Mouse (Mus musculus) heart, embryonic 16.5 days (tissue): ENCODE results near the gene Lig4. TPM values are rescaled to one million over a fixed set of nuclear protein-coding genes. Genes with fewer than 3 reads are reported as not detected.

Experiments
- ATAC-seq: fragments of 200-750 bp; cut with Nextera tagmentation; replicated peaks from 2 replicates; pipeline ENCODE4 v1.8.0; 2017; ENCODE audit warnings: moderate number of reproducible peaks; ENCODE audit not compliant: insufficient read depth, low FRiP score; ENCODE audit errors: extremely low read depth
- H3K27ac ChIP-seq: fragments of 300-500 bp; sonication (generic); 2 replicates; pipeline ENCODE4 v1.5.1; 2014; ENCODE audit warnings: mild to moderate bottlenecking, low read length, control low read depth, moderate library complexity
- H3K27me3 ChIP-seq: fragments of 300-500 bp; sonication (generic); 2 replicates; pipeline ENCODE4 v1.6.1; 2014; ENCODE audit warnings: low read length, mixed read lengths; ENCODE audit not compliant: control insufficient read depth, insufficient read depth
- H3K36me3 ChIP-seq: fragments of 300-500 bp; sonication (generic); 2 replicates; pipeline ENCODE4 v1.6.1; 2014; ENCODE audit not compliant: control insufficient read depth, insufficient read depth
- H3K4me1 ChIP-seq: fragments of 300-500 bp; sonication (generic); 2 replicates; pipeline ENCODE4 v1.6.1; 2014; ENCODE audit warnings: low read length, mixed read lengths; ENCODE audit not compliant: control insufficient read depth, insufficient read depth
- H3K4me2 ChIP-seq: fragments of 300-500 bp; sonication (generic); 2 replicates; pipeline ENCODE4 v1.6.1; 2014; ENCODE audit warnings: low read depth, mild to moderate bottlenecking, control low read depth, low read length
- H3K4me3 ChIP-seq: fragments of 300-500 bp; sonication (generic); 2 replicates; pipeline ENCODE4 v1.5.1; 2014; ENCODE audit warnings: mild to moderate bottlenecking, control low read depth, low read length
- H3K9ac ChIP-seq: fragments of 300-500 bp; sonication (generic); 2 replicates; pipeline ENCODE4 v1.6.1; 2014; ENCODE audit warnings: low read length, control low read depth
- H3K9me3 ChIP-seq: fragments of 300-500 bp; sonication (generic); replicated peaks from 2 replicates; pipeline ENCODE4 v1.6.1; 2016; ENCODE audit warnings: low read length; ENCODE audit not compliant: control insufficient read depth
- WGBS: fragments of 180-500 bp; shearing (Covaris S2); extraction: QIAGEN DNeasy Blood & Tissue Kit; methylation state at CpG from one replicate; pipeline ENCODE4 v1.1.7; 2014; 5-methylcytosine and 5-hydroxymethylcytosine counted together
- polyA plus RNA-seq: library from polyadenylated mRNA; unstranded; fragments of >200 nt; fragmentation: Nextera tagmentation; extraction: Ambion mirVana; gene quantifications from 2 replicates; pipeline ENCODE4 v1.2.1, GENCODE M21; 2015

Gene Lig4
- polyA plus RNA-seq, 1 experiment from 2014 or later, result 6.4 TPM

DNA sequence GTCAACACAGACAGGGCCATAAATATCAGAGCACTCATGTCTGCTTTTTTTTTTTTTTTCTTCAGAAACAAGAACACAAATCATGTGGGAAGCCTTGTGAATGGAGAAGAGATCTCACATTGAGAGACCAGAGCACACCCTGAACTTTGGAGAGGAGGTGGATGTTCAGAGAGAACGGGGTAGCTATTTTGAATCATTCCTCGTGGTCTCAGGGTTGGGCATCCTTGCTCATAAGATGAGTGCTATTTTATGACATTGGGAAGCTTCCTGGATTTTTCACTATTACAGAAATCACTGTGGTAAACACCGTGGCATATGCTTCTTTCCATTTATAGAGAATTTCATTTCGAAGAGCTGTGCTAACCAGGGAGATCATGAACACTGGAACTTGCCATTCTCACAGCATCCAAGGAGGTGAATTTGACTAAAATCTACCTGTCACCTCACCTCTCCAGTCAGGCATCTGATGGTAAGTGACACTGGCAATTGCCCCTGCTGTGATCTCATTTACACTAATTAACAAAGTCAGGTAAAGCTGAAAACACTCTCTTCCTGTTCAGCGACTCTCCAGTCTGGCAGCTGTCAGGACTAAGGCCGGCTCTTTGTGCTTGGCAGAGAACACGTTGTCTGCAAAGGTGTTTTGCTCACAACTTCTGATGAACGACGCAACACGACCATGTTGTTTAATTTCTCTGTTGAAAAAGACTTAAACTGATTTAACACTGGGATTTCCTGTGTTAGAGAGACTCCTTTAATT is 28.2 kb downstream of the Lig4 start:
- Histone ChIP-seq H3K36me3 (no peaks in the 10 kb centered on the region), H3K9ac (no peak overlapping the region), H3K4me2 (no peak overlapping the region), H3K27me3 (no peaks in the 10 kb centered on the region), H3K4me1 (no peaks in the 10 kb centered on the region), H3K27ac (no peak overlapping the region), H3K4me3 (no peak overlapping the region), H3K9me3 (0 out of 2 replicates have a peak, but pooled peaks cover 2% of the 10 kb centered on the region)
- no peak for ATAC-seq
- 59% methylated on average over 10 of the region's 10 CpGs for WGBS

DNA sequence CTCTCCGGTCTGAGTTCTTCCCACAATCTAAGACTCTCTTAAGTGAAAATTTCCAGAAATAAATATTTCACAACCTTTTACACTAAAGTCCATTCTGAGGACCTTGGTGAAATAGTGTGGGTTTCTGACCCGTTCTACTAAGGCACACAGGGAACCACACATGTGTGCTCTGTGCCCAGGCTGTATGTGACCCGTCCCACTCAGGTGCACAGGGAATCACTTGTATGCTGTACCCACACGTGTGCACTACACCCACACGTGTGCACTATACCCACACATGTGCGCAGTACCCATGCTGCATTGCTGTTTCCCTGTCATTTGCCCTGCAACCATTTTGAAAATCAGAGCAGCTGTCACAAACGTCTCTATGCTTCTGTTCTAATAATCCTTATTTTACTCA is 41.9 kb downstream of the Lig4 start:
- no peaks in the 10 kb centered on the region for H3K4me1 ChIP-seq
- no peaks in the 10 kb centered on the region for H3K36me3 ChIP-seq
- no peaks in the 10 kb centered on the region for H3K9me3 ChIP-seq
- H3K27ac ChIP-seq, result no peak overlapping the region
- ATAC-seq, result no peak
- no peak overlapping the region for H3K9ac ChIP-seq
- no peak overlapping the region for H3K4me3 ChIP-seq
- 64% methylated on average over 7 of the region's 7 CpGs for WGBS
- H3K4me2 ChIP-seq, result no peak overlapping the region
- no peaks in the 10 kb centered on the region for H3K27me3 ChIP-seq

DNA sequence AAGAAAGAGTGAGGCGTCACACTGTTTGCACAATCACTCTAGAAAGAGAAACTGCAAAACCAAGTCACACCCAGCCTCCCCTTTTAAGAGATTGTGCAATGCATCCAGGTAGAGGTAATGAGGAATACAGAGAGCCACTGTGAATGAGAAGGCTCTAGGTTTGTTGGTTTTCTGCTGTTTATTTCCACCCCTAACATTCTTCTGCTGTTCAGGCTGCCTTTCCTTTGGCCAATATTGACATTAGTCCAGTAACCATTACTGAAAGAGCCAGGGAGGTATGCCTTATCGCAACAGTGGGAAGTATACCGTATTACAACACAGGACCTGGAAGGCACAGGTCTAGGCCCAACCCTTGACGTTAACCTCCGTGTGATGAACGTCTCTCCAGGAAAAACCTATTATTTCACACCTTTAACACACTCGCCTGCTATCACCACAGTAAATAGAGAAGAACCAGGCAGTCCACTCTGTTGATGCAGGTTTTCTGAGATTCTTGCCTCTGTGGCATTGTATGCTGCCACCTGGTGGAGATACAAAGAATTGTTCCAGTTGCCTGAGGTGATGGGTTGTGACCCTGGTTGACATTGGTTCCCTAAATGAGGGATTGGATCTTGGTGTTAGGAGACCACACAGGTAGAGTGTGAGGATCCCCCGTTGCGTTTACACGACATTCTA is 42.5 kb downstream of the Lig4 start:
- Histone ChIP-seq H3K4me1 (no peaks in the 10 kb centered on the region), H3K9me3 (no peaks in the 10 kb centered on the region), H3K4me2 (no peak overlapping the region), H3K9ac (no peak overlapping the region), H3K36me3 (no peaks in the 10 kb centered on the region), H3K27me3 (no peaks in the 10 kb centered on the region), H3K27ac (no peak overlapping the region), H3K4me3 (no peak overlapping the region)
- WGBS, result 30% methylated on average over 10 of the region's 10 CpGs
- no peak for ATAC-seq

DNA sequence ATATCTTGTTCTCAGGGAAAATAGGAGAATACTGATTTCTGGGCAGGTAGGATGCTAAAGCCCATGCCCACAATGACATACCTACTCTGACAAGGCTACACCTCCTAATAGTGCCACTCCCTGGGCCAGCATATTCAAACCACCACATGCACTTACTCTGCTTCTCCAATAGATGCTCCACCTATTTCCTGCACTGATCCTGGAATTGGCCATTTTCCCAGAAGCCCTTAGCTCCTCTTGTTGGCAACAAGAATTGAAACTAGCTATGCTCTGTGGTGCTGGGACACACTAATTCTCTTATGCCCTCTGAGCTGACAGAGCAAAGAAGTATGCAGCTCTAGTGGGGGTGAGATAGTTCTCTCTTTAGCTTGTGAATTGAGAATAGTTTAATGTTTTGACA is 44.8 kb downstream of the Lig4 start:
- Histone ChIP-seq H3K4me3 (no peak overlapping the region), H3K36me3 (no peaks in the 10 kb centered on the region), H3K27ac (no peak overlapping the region), H3K9ac (no peak overlapping the region), H3K9me3 (no peaks in the 10 kb centered on the region), H3K4me1 (no peaks in the 10 kb centered on the region), H3K4me2 (no peak overlapping the region), H3K27me3 (no peaks in the 10 kb centered on the region)
- ATAC-seq, result no peak

DNA sequence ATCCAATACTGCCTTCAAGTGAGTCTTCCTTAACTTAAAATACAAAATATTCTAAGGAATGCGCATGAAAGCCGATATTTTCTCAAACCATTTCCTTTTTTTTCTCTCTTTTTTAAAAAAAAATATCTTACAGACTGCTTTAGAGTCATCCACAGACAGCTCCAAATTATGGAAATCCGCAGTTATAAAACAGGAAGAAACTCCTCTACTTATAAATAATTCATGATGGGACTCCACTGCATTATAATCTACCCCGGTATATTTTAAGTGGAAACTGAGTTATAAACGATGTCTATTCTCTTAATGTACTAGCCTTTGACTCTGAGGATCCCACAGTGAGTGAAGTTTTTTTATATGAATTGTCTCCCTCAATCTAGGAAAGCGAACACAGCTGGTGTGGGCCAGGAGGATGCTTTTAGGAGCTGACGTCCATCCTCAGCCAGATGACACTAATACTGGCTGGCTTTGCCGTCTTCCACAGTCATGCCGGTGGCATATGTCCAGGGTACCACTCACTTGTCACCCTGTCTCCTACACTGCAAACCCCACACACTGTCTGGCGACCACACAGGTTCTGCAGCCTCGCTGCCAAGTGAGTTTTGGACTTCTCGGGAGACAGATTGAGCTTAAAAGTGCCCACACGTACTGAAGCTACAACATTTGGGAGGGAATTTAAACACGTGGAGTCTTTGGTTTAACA is 47.6 kb downstream of the Lig4 start:
- no peak overlapping the region for H3K4me2 ChIP-seq
- no peaks in the 10 kb centered on the region for H3K9me3 ChIP-seq
- H3K36me3 ChIP-seq, result no peaks in the 10 kb centered on the region
- H3K27me3 ChIP-seq, result no peaks in the 10 kb centered on the region
- H3K9ac ChIP-seq, result no peak overlapping the region
- WGBS, result 70% methylated on average over 14 of the region's 14 CpGs
- H3K4me3 ChIP-seq, result no peak overlapping the region
- no peak for ATAC-seq
- H3K27ac ChIP-seq, result no peak overlapping the region
- H3K4me1 ChIP-seq, result no peaks in the 10 kb centered on the region

Other genes with a start within 250 kb of the Lig4 start
- 0.07 TPM in 1 of 2 replicates, not detected in the other for gene Fam155a, start 206.5 kb downstream of the Lig4 start, polyA plus RNA-seq
- not detected in 2 replicates for gene Gm10217, start 113.4 kb downstream of the Lig4 start, polyA plus RNA-seq
- gene Abhd13, start within 50 bp of the Lig4 start, polyA plus RNA-seq, result 11.1 and 11.8 TPM in 2 replicates
- 0.15 and 0.22 TPM in 2 replicates for gene Tnfsf13b, start 28.8 kb upstream of the Lig4 start, polyA plus RNA-seq
- 0.34 and 0.49 TPM in 2 replicates for gene Myo16, start 176.2 kb upstream of the Lig4 start, polyA plus RNA-seq